In genomic region chr9:60590871-60591624, GRCm38 (mm10) we compare ENCODE assay signal across 21 mouse cellular contexts.
A peak's percentile ranks its signal among the peaks of the same experiment; 100 is the strongest.
DNase-seq lines count a peak whose midpoint lies in the region; TF ChIP-seq lines count a peak whose summit lies in the region.
"Had no signal": no experiment of that assay in that cellular context is flagged by ENCODE, and none has a peak within 500 bp of the region (broad histone marks: within the 10 kb centered on the region; RNA-seq: fewer than 3 reads in every experiment).

No protein-coding gene starts in this region.

- no peak overlapping the region for H3K27ac ChIP-seq in left cerebral cortex, adult 2 months
- H3K27ac ChIP-seq: forebrain, embryonic 10.5 days; heart, embryonic 15.5 days; hindbrain, embryonic 10.5 days; kidney, embryonic 15.5 days; limb, embryonic 15.5 days; lung, embryonic 15.5 days; midbrain, embryonic 13.5 days; neural tube, embryonic 13.5 days had no signal

- peak; percentile 10; the same call in 1 of the 2 replicates for TF ChIP-seq CTCF in left cerebral cortex, adult 2 months (IDR thresholded peaks at IDR 0.05)

- intact Hi-C loops in heart, postnatal 14 days (cut with DNase I): no loop called here
- intact Hi-C loops in left cerebral cortex, adult 2 months (cut with DNase I): no loop called here
- intact Hi-C loops in left cerebral cortex, postnatal 14 days (cut with DNase I): loop anchor here (10.0 kb wide), 1 partner anchor 154 kb away; no protein-coding TSS in a partner anchor

- DNase-seq in heart, adult 11 months: peak; percentile 35
- DNase-seq in heart, postnatal 14 days: no peak
- no peak for DNase-seq in left cerebral cortex, adult 2 months (ENCODE audit: extremely low spot score in 1 of 2, low spot score in 2 of 2)
- DNase-seq in left cerebral cortex, postnatal 14 days (ENCODE audit: low spot score in 2 of 2): no peak
- DNase-seq in thymus, postnatal 4 days: peak; percentile 21
- no peak for DNase-seq in thymus, postnatal 0 days (ENCODE audit: low spot score)
- DNase-seq in adrenal gland, postnatal 4 days (ENCODE audit: low spot score in 2 of 2): no peak
- DNase-seq: adrenal gland, postnatal 10 days; cerebellum, adult 11-12 months; cerebellum, postnatal 25 days; gastrocnemius, postnatal 10 days; heart, adult 18-20 months; layer of hippocampus, postnatal 36 days had no signal

- no peak overlapping the region for H3K4me3 ChIP-seq in left cerebral cortex, adult 2 months
- H3K4me3 ChIP-seq: forebrain, embryonic 10.5 days; heart, embryonic 15.5 days; hindbrain, embryonic 10.5 days; kidney, embryonic 15.5 days; limb, embryonic 15.5 days; lung, embryonic 15.5 days; midbrain, embryonic 13.5 days; neural tube, embryonic 13.5 days had no signal

Comparison
In these comparisons a context has a peak if more than half of its experiments do, and no peak if none do; other contexts are left out.
1. DNase-seq: peak in heart, adult 11 months (single experiment) and thymus, postnatal 4 days (single experiment); none in heart, postnatal 14 days (0 of 2), left cerebral cortex, adult 2 months (0 of 2), left cerebral cortex, postnatal 14 days (0 of 2), thymus, postnatal 0 days (single experiment) and adrenal gland, postnatal 4 days (0 of 2).